Mouse (Mus musculus) erythroblast, embryonic 14.5 days (primary cell): ENCODE results near the gene Clec4n.

Experiments used
- GATA1 ChIP-seq: IDR thresholded peaks from 2 replicates; pipeline ENCODE4 v1.6.1; 2012; ENCODE audit warnings: low read length, inconsistent platforms, mixed read lengths
- TAL1 ChIP-seq: IDR thresholded peaks from 3 replicates; pipeline ENCODE4 v1.6.1; 2012; ENCODE audit warnings: low read length, inconsistent platforms, mixed read lengths

DNA sequence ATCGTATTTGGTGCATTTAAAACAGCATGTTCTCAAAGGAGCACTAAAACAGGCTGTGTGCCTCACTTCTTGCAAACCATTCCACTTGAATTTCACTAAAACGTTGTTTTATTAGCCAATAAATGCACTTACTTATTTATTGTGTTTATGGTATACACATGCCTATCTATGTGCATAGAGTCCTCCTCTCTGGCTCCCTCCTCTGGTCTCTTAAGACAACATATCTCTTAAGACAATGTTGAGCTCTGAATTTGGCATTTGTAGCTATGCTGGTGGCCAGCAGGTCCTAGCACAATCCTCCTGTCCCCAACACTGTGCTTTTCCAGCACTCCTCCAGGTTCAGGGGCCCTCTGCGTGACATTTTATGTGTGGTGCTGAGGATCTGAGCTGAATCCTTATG, 29.3 kb downstream of the Clec4n start:
- TF ChIP-seq GATA1 (no peak), TAL1 (no peak)
